ENCODE assay signal across 8 mouse cellular contexts in the genomic region with DNA sequence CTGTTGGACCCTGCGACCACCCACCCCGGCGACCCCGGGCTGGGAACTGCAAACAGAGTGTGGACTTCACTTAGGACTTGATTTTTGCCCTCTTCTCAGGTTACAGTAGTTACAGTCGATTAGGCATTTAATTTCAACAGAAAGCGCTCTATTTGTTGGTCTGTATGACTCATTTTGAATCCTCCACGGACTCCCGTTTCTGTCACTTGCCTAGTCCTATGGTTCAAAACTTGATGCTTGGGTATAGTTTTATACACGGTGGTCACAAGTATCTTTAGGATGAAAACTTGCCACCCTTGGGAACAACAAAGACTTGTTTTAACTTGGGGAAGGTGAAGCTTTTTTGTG. TPM values are rescaled to one million over a fixed set of nuclear protein-coding genes. Genes with fewer than 3 reads are reported as not detected.
A peak's percentile ranks its signal among the peaks of the same experiment; 100 is the strongest.
DNase-seq lines count a peak whose midpoint lies in the region; ATAC-seq and TF ChIP-seq lines count a peak whose summit lies in the region.

No protein-coding gene starts in this region.

- H3K27me3 ChIP-seq in kidney, postnatal 0 days (ENCODE audit: insufficient read depth, low read length) = no peaks in the 10 kb centered on the region
- H3K27me3 ChIP-seq in embryonic facial prominence, embryonic 14.5 days (replicated peaks; ENCODE audit: control insufficient read depth, insufficient read depth, low read length) = no peaks in the 10 kb centered on the region; the same call in 1 of the 2 replicates
- no peaks in the 10 kb centered on the region for H3K27me3 ChIP-seq in intestine, embryonic 14.5 days (replicated peaks; ENCODE audit: control insufficient read depth, insufficient read depth, low read length)
- H3K27me3 ChIP-seq in myocyte (ENCODE audit: control insufficient read depth, insufficient read depth, insufficient read length) = no peaks in the 10 kb centered on the region

- peak overlapping the region; percentile 59 for H3K9ac ChIP-seq in kidney, postnatal 0 days (ENCODE audit: low read depth, low read length)
- peak overlapping the region; percentile 61 for H3K9ac ChIP-seq in embryonic facial prominence, embryonic 14.5 days (ENCODE audit: low read depth, low read length)
- H3K9ac ChIP-seq in intestine, embryonic 14.5 days (ENCODE audit: low read length) = peak overlapping the region; percentile 54

- peak overlapping the region; percentile 70 for H3K27ac ChIP-seq in kidney, postnatal 0 days
- no peak overlapping the region for H3K27ac ChIP-seq in embryonic facial prominence, embryonic 14.5 days (replicated peaks; ENCODE audit: low read depth, low read length)
- no peak overlapping the region; the same call in 1 of the 2 replicates for H3K27ac ChIP-seq in intestine, embryonic 14.5 days (ENCODE audit: low read depth)

- H3K9me3 ChIP-seq in kidney, postnatal 0 days (replicated peaks; ENCODE audit: low read length) = no peaks in the 10 kb centered on the region
- H3K9me3 ChIP-seq in embryonic facial prominence, embryonic 14.5 days (ENCODE audit: control insufficient read depth, low read length) = no peaks in the 10 kb centered on the region
- H3K9me3 ChIP-seq in intestine, embryonic 14.5 days (ENCODE audit: control insufficient read depth, low read length) = no peaks in the 10 kb centered on the region

- H3K79me2 ChIP-seq in myocyte (ENCODE audit: control insufficient read depth, insufficient read depth) = peaks cover 4% of the 10 kb centered on the region

- ATAC-seq in kidney, postnatal 0 days (replicated peaks; ENCODE audit: low FRiP score, low read depth) = no peak
- no peak for ATAC-seq in embryonic facial prominence, embryonic 14.5 days (ENCODE audit: low read depth)
- no peak for ATAC-seq in intestine, embryonic 14.5 days (replicated peaks; ENCODE audit: low FRiP score, low TSS enrichment, low read depth)
- no peak for ATAC-seq in frontal cortex, adult (ENCODE audit: low TSS enrichment)

- H3K4me3 ChIP-seq in kidney, postnatal 0 days (replicated peaks; ENCODE audit: low read depth, low read length) = peak overlapping the region; percentile 65
- peak overlapping the region; percentile 64 for H3K4me3 ChIP-seq in embryonic facial prominence, embryonic 14.5 days (ENCODE audit: low read depth, low read length)
- peak overlapping the region; percentile 55 for H3K4me3 ChIP-seq in intestine, embryonic 14.5 days (ENCODE audit: low read depth, low read length)
- H3K4me3 ChIP-seq in myocyte = peak overlapping the region; percentile 31

- H3K36me3 ChIP-seq in kidney, postnatal 0 days (ENCODE audit: insufficient read depth, low read length) = no peaks in the 10 kb centered on the region
- H3K36me3 ChIP-seq in embryonic facial prominence, embryonic 14.5 days (ENCODE audit: control insufficient read depth, insufficient read depth, low read length) = no peaks in the 10 kb centered on the region
- H3K36me3 ChIP-seq in intestine, embryonic 14.5 days (ENCODE audit: control insufficient read depth, insufficient read depth, low read length) = no peaks in the 10 kb centered on the region
- H3K36me3 ChIP-seq in myocyte (ENCODE audit: control insufficient read depth, insufficient read depth) = no peaks in the 10 kb centered on the region

- H3K4me2 ChIP-seq in kidney, postnatal 0 days (ENCODE audit: low read length) = peak overlapping the region; percentile 95
- peak overlapping the region; percentile 91 for H3K4me2 ChIP-seq in embryonic facial prominence, embryonic 14.5 days (ENCODE audit: low read depth, low read length)
- peak overlapping the region; percentile 74 for H3K4me2 ChIP-seq in intestine, embryonic 14.5 days (ENCODE audit: low read length)
- H3K4me2 ChIP-seq in myocyte (ENCODE audit: low read depth) = peak overlapping the region; percentile 76

- DNase-seq in kidney, postnatal 0 days (ENCODE audit: low spot score) = peak; percentile 57
- no peak for DNase-seq in kidney, postnatal 25 days
- DNase-seq in embryonic facial prominence, embryonic 14.5 days (ENCODE audit: low spot score) = no peak
- DNase-seq in intestine, embryonic 14.5 days (ENCODE audit: low spot score) = no peak
- DNase-seq in gastrocnemius, adult 18-20 months (ENCODE audit: low spot score) = no peak
- DNase-seq in right cerebral cortex, postnatal 36 days (ENCODE audit: low spot score in 2 of 2) = no peak

- 1% methylated on average over 9 of the region's 9 CpGs for WGBS in kidney, postnatal 0 days
- under 1% methylated on average over 9 of the region's 9 CpGs for WGBS in embryonic facial prominence, embryonic 14.5 days
- WGBS in intestine, embryonic 14.5 days = under 1% methylated on average over 9 of the region's 9 CpGs

- no peak for TF ChIP-seq CTCF in kidney, postnatal 0 days (IDR thresholded peaks at IDR 0.05; ENCODE audit: low read depth)

- no peak for TF ChIP-seq POLR2A in myocyte (IDR thresholded peaks at IDR 0.05; ENCODE audit: insufficient read length, low read depth)

- H3K4me1 ChIP-seq in kidney, postnatal 0 days (replicated peaks; ENCODE audit: insufficient read depth, low read length) = no peaks in the 10 kb centered on the region
- H3K4me1 ChIP-seq in embryonic facial prominence, embryonic 14.5 days (ENCODE audit: control insufficient read depth, insufficient read depth, low read length) = no peaks in the 10 kb centered on the region
- peaks cover 3% of the 10 kb centered on the region; the same call in 1 of the 2 replicates for H3K4me1 ChIP-seq in intestine, embryonic 14.5 days (replicated peaks; ENCODE audit: control insufficient read depth, insufficient read depth, low read length)

- H3ac ChIP-seq in myocyte (ENCODE audit: control insufficient read depth, insufficient read length) = peak overlapping the region; percentile 8

TF ChIP-seq in myocyte, 11 proteins besides CTCF, POLR2A, EP300 and RAD21:
- no peak for TF ChIP-seq USF1 (IDR thresholded peaks at IDR 0.05; ENCODE audit: low read depth)
- TF ChIP-seq TCF12 (IDR thresholded peaks at IDR 0.05; ENCODE audit: insufficient read depth, poor library complexity, severe bottlenecking) = no peak
- TF ChIP-seq E2F4 (IDR thresholded peaks at IDR 0.05; ENCODE audit: insufficient read depth) = no peak
- no peak for TF ChIP-seq MYOD1 (IDR thresholded peaks at IDR 0.05; ENCODE audit: control insufficient read depth in 1 of 3, insufficient read length in 2 of 3, low read depth in 2 of 3)
- no peak for TF ChIP-seq TCF3 (IDR thresholded peaks at IDR 0.05; ENCODE audit: insufficient read length, low read depth)
- no peak for TF ChIP-seq MAX (IDR thresholded peaks at IDR 0.05; ENCODE audit: low read depth)
- no peak for TF ChIP-seq CEBPB (IDR thresholded peaks at IDR 0.05; ENCODE audit: insufficient read depth, poor library complexity, severe bottlenecking)
- no peak for TF ChIP-seq POLR2AphosphoS2 (IDR thresholded peaks at IDR 0.05; ENCODE audit: insufficient read length, low read depth)
- no peak for TF ChIP-seq REST (IDR thresholded peaks at IDR 0.05; ENCODE audit: insufficient read depth, insufficient read length)
- TF ChIP-seq MYOG (IDR thresholded peaks at IDR 0.05; ENCODE audit: control insufficient read depth in 1 of 3, insufficient read depth in 1 of 3, insufficient read length in 2 of 3, low read depth in 2 of 3) = no peak
- no peak for TF ChIP-seq SRF (IDR thresholded peaks at IDR 0.05; ENCODE audit: control insufficient read depth, insufficient read length, low read depth)
TF ChIP-seq in myocyte: peak in this region for 0.

RNA-seq across cellular contexts. Expression of gene Lypd6, which starts 0.7 kb away (rescaled TPM):
- polyA plus RNA-seq in kidney, postnatal 0 days (2015; fragmentation: Nextera tagmentation; extraction: Ambion mirVana) = 7.0 and 8.6 TPM in 2 replicates
- polyA plus RNA-seq in embryonic facial prominence, embryonic 14.5 days (2014; fragmentation: Nextera tagmentation; extraction: Ambion mirVana) = 8.8 and 11.9 TPM in 2 replicates
- polyA plus RNA-seq in intestine, embryonic 14.5 days (2014; fragmentation: Nextera tagmentation; extraction: Ambion mirVana) = 17.7 and 20.0 TPM in 2 replicates
- polyA plus RNA-seq in myocyte (2012; fragmentation: generic; extraction: Trizol) = 3.9 TPM
- total RNA-seq in gastrocnemius, adult 18-20 months (2021) = 1 to 10 TPM in 1 of 2 experiments, under 1 TPM in 1; 0.94 to 1.3 TPM
